In the genomic region with DNA sequence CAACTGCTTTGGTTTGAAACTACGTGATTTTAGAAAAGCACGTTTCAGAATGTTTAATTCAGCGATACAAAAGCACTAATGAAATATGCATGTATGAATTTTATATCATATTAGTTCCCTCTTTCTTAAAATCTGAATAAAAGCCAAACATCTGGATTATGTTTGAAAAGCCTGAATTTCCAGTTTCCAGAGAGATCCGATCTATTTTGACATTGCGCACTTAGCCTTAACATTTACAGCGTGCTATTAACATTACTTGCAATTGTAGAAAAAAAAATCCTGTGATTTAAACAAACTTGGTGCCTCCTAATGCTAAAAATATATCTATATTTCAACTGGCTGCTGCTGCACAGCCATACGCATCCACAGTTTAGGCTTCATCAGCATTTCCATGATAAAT, we compare ENCODE assay signal across 22 mouse cellular contexts.
A peak's percentile ranks its signal among the peaks of the same experiment; 100 is the strongest.
DNase-seq lines count a peak whose midpoint lies in the region; ATAC-seq and TF ChIP-seq lines count a peak whose summit lies in the region.
"Had no signal": no experiment of that assay in that cellular context is flagged by ENCODE, and none has a peak within 500 bp of the region (broad histone marks: within the 10 kb centered on the region; RNA-seq: fewer than 3 reads in every experiment).

No protein-coding gene starts in this region.

- peak; percentile 72 for DNase-seq in embryonic facial prominence, embryonic 14.5 days (ENCODE audit: low spot score)
- no peak for DNase-seq in embryonic facial prominence, embryonic 10.5 days (ENCODE audit: low spot score)
- peak; percentile 13 for DNase-seq in limb, embryonic 14.5 days (ENCODE audit: low spot score)
- DNase-seq in limb, embryonic 10.5 days (ENCODE audit: low spot score) = no peak
- peak; percentile 56 for DNase-seq in lung, embryonic 14.5 days
- no peak for DNase-seq in lung, postnatal 36 days
- DNase-seq in stomach, postnatal 0 days (ENCODE audit: low spot score) = no peak
- DNase-seq: adrenal gland, adult 2 months; adrenal gland, adult 8-10 months; adrenal gland, postnatal 10 days; adrenal gland, postnatal 14 days; adrenal gland, postnatal 25 days; adrenal gland, postnatal 36 days; B cell, adult 2 months; cerebellum, adult 11 months; cerebellum, adult 11-12 months had no signal

- H3K27ac ChIP-seq in embryonic facial prominence, embryonic 14.5 days (replicated peaks; ENCODE audit: low read depth, low read length) = peak overlapping the region; percentile 44; the same call in 1 of the 2 replicates
- no peak overlapping the region for H3K27ac ChIP-seq in embryonic facial prominence, embryonic 10.5 days (replicated peaks)
- no peak overlapping the region for H3K27ac ChIP-seq in limb, embryonic 14.5 days (replicated peaks; ENCODE audit: low read depth, low read length)
- no peak overlapping the region for H3K27ac ChIP-seq in limb, embryonic 10.5 days
- H3K27ac ChIP-seq in lung, embryonic 14.5 days (ENCODE audit: low read depth) = no peak overlapping the region
- H3K27ac ChIP-seq in stomach, embryonic 14.5 days (ENCODE audit: low read length) = no peak overlapping the region
- no peak overlapping the region for H3K27ac ChIP-seq in stomach, postnatal 0 days (replicated peaks)

- no peaks in the 10 kb centered on the region for H3K36me3 ChIP-seq in embryonic facial prominence, embryonic 14.5 days (ENCODE audit: control insufficient read depth, insufficient read depth, low read length)
- H3K36me3 ChIP-seq in embryonic facial prominence, embryonic 10.5 days (replicated peaks) = no peaks in the 10 kb centered on the region
- no peaks in the 10 kb centered on the region for H3K36me3 ChIP-seq in limb, embryonic 14.5 days (ENCODE audit: control insufficient read depth, insufficient read depth, low read length)
- H3K36me3 ChIP-seq in limb, embryonic 10.5 days = no peaks in the 10 kb centered on the region
- H3K36me3 ChIP-seq in lung, embryonic 14.5 days (ENCODE audit: insufficient read depth) = no peaks in the 10 kb centered on the region
- no peaks in the 10 kb centered on the region for H3K36me3 ChIP-seq in stomach, embryonic 14.5 days (ENCODE audit: control insufficient read depth, insufficient read depth, low read length)
- H3K36me3 ChIP-seq in stomach, postnatal 0 days (ENCODE audit: control insufficient read depth, insufficient read depth, low read length) = no peaks in the 10 kb centered on the region
- H3K36me3 ChIP-seq: G1E had no signal

- no peak for TF ChIP-seq CTCF in lung, embryonic 14.5 days (IDR thresholded peaks at IDR 0.05; ENCODE audit: low read depth)
- TF ChIP-seq CTCF in stomach, postnatal 0 days (IDR thresholded peaks at IDR 0.05; ENCODE audit: low read depth) = no peak

- WGBS in embryonic facial prominence, embryonic 14.5 days = 35% methylated on average over 7 of the region's 7 CpGs
- 93% methylated on average over 7 of the region's 7 CpGs for WGBS in embryonic facial prominence, embryonic 10.5 days
- WGBS in limb, embryonic 14.5 days = 66% methylated on average over 7 of the region's 7 CpGs
- WGBS in limb, embryonic 10.5 days = 97% methylated on average over 7 of the region's 7 CpGs
- 57% methylated on average over 7 of the region's 7 CpGs for WGBS in lung, embryonic 14.5 days
- WGBS in stomach, embryonic 14.5 days = 46% methylated on average over 7 of the region's 7 CpGs
- 57% methylated on average over 7 of the region's 7 CpGs for WGBS in stomach, postnatal 0 days

- peaks cover 40% of the 10 kb centered on the region for H3K4me1 ChIP-seq in embryonic facial prominence, embryonic 14.5 days (ENCODE audit: control insufficient read depth, insufficient read depth, low read length)
- H3K4me1 ChIP-seq in embryonic facial prominence, embryonic 10.5 days = peaks cover 21% of the 10 kb centered on the region
- H3K4me1 ChIP-seq in limb, embryonic 14.5 days (ENCODE audit: control insufficient read depth, insufficient read depth, low read length) = peaks cover 15% of the 10 kb centered on the region
- peaks cover 20% of the 10 kb centered on the region for H3K4me1 ChIP-seq in limb, embryonic 10.5 days
- peaks cover 4% of the 10 kb centered on the region for H3K4me1 ChIP-seq in lung, embryonic 14.5 days (ENCODE audit: insufficient read depth)
- no peaks in the 10 kb centered on the region; the same call in 1 of the 2 replicates for H3K4me1 ChIP-seq in stomach, embryonic 14.5 days (ENCODE audit: control insufficient read depth, insufficient read depth, low read length)
- H3K4me1 ChIP-seq in stomach, postnatal 0 days (replicated peaks; ENCODE audit: control insufficient read depth, insufficient read depth) = no peaks in the 10 kb centered on the region; the same call in 1 of the 2 replicates

- no peak overlapping the region for H3K4me2 ChIP-seq in embryonic facial prominence, embryonic 14.5 days (ENCODE audit: low read depth, low read length)
- H3K4me2 ChIP-seq in limb, embryonic 14.5 days (replicated peaks; ENCODE audit: low read depth, low read length, severe bottlenecking) = no peak overlapping the region
- H3K4me2 ChIP-seq in lung, embryonic 14.5 days = no peak overlapping the region
- no peak overlapping the region for H3K4me2 ChIP-seq in stomach, embryonic 14.5 days (replicated peaks; ENCODE audit: low read depth, low read length)
- no peak overlapping the region for H3K4me2 ChIP-seq in stomach, postnatal 0 days (replicated peaks; ENCODE audit: low read depth)

- H3K9ac ChIP-seq in embryonic facial prominence, embryonic 14.5 days (ENCODE audit: low read depth, low read length) = no peak overlapping the region
- no peak overlapping the region for H3K9ac ChIP-seq in limb, embryonic 14.5 days (ENCODE audit: low read depth, low read length, severe bottlenecking)
- H3K9ac ChIP-seq in lung, embryonic 14.5 days = no peak overlapping the region
- no peak overlapping the region for H3K9ac ChIP-seq in stomach, embryonic 14.5 days (replicated peaks; ENCODE audit: low read depth, low read length)
- H3K9ac ChIP-seq in stomach, postnatal 0 days (ENCODE audit: low read length) = no peak overlapping the region

- no peak overlapping the region for H3K4me3 ChIP-seq in embryonic facial prominence, embryonic 14.5 days (ENCODE audit: low read depth, low read length)
- no peak overlapping the region for H3K4me3 ChIP-seq in embryonic facial prominence, embryonic 10.5 days
- H3K4me3 ChIP-seq in limb, embryonic 14.5 days (replicated peaks; ENCODE audit: low read length) = no peak overlapping the region
- no peak overlapping the region for H3K4me3 ChIP-seq in limb, embryonic 10.5 days
- H3K4me3 ChIP-seq in lung, embryonic 14.5 days (ENCODE audit: low read depth, low read length) = no peak overlapping the region
- no peak overlapping the region for H3K4me3 ChIP-seq in stomach, embryonic 14.5 days (ENCODE audit: low read depth, low read length)
- no peak overlapping the region for H3K4me3 ChIP-seq in stomach, postnatal 0 days (ENCODE audit: low read depth, low read length)

- no peaks in the 10 kb centered on the region for H3K27me3 ChIP-seq in embryonic facial prominence, embryonic 14.5 days (replicated peaks; ENCODE audit: control insufficient read depth, insufficient read depth, low read length)
- no peaks in the 10 kb centered on the region for H3K27me3 ChIP-seq in embryonic facial prominence, embryonic 10.5 days (replicated peaks; ENCODE audit: low read depth, poor library complexity, severe bottlenecking)
- no peaks in the 10 kb centered on the region for H3K27me3 ChIP-seq in limb, embryonic 14.5 days (ENCODE audit: control insufficient read depth, insufficient read depth, low read length)
- no peaks in the 10 kb centered on the region for H3K27me3 ChIP-seq in limb, embryonic 10.5 days (ENCODE audit: low read depth, poor library complexity, severe bottlenecking)
- no peaks in the 10 kb centered on the region for H3K27me3 ChIP-seq in lung, embryonic 14.5 days (ENCODE audit: insufficient read depth, low read length)
- H3K27me3 ChIP-seq in stomach, embryonic 14.5 days (ENCODE audit: control insufficient read depth, insufficient read depth, low read length) = no peaks in the 10 kb centered on the region
- no peaks in the 10 kb centered on the region for H3K27me3 ChIP-seq in stomach, postnatal 0 days (ENCODE audit: control insufficient read depth, insufficient read depth, low read length)
- H3K27me3 ChIP-seq: CH12.LX, Patski had no signal

- TF ChIP-seq EP300 in stomach, postnatal 0 days (optimal IDR thresholded peaks at IDR 0.05) = no peak

- no peak for ATAC-seq in embryonic facial prominence, embryonic 14.5 days (ENCODE audit: low read depth)
- no peak for ATAC-seq in limb, embryonic 14.5 days (ENCODE audit: low FRiP score, low read depth)
- no peak for ATAC-seq in lung, embryonic 14.5 days (ENCODE audit: insufficient read depth)
- ATAC-seq in stomach, embryonic 14.5 days (ENCODE audit: insufficient number of reproducible peaks, insufficient read depth, low FRiP score, low read depth) = 0 out of 2 replicates have a peak, but pooled peaks have one; percentile 46
- ATAC-seq in stomach, postnatal 0 days (ENCODE audit: low FRiP score, low TSS enrichment) = no peak
- ATAC-seq: activated CD4-positive, CD25-positive, alpha-beta regulatory T cell, adult 4 months; CD4-positive, CD25-positive, alpha-beta regulatory T cell, adult 4 months; Patski had no signal

- no peaks in the 10 kb centered on the region for H3K9me3 ChIP-seq in embryonic facial prominence, embryonic 14.5 days (ENCODE audit: control insufficient read depth, low read length)
- no peaks in the 10 kb centered on the region for H3K9me3 ChIP-seq in embryonic facial prominence, embryonic 10.5 days
- H3K9me3 ChIP-seq in limb, embryonic 14.5 days (ENCODE audit: control insufficient read depth, low read length) = no peaks in the 10 kb centered on the region
- H3K9me3 ChIP-seq in limb, embryonic 10.5 days (replicated peaks) = no peaks in the 10 kb centered on the region
- H3K9me3 ChIP-seq in lung, embryonic 14.5 days (ENCODE audit: low read depth, low read length) = no peaks in the 10 kb centered on the region
- H3K9me3 ChIP-seq in stomach, embryonic 14.5 days (ENCODE audit: control insufficient read depth, low read depth, low read length) = no peaks in the 10 kb centered on the region
- H3K9me3 ChIP-seq in stomach, postnatal 0 days (ENCODE audit: control insufficient read depth, low read length) = no peaks in the 10 kb centered on the region

- no peak for TF ChIP-seq POLR2A in limb, embryonic 14.5 days (IDR thresholded peaks at IDR 0.05; ENCODE audit: borderline replicate concordance, extremely low read depth, insufficient read depth, insufficient read length)

Comparison
In these comparisons a context has a peak if more than half of its experiments do, and no peak if none do; other contexts are left out.
1. DNase-seq: peak in embryonic facial prominence, embryonic 14.5 days (single experiment), limb, embryonic 14.5 days (single experiment) and lung, embryonic 14.5 days (single experiment); none in embryonic facial prominence, embryonic 10.5 days (single experiment), limb, embryonic 10.5 days (single experiment), lung, postnatal 36 days (single experiment) and stomach, postnatal 0 days (single experiment).